Mouse (Mus musculus) activated CD4-positive, CD25-positive, alpha-beta regulatory T cell, adult 9 weeks (primary cell): ENCODE data around the gene Nbr1. TPM values are rescaled to one million over a fixed set of nuclear protein-coding genes. Genes with fewer than 3 reads are reported as not detected.

Experiments
- polyA plus RNA-seq: library from polyadenylated mRNA; unstranded; fragments of 100-300 nt; shearing (Covaris generic); gene quantifications from one replicate; pipeline ENCODE4 v1.2.1, GENCODE M21; 2017

Nbr1 gene
- 107 TPM for polyA plus RNA-seq

DNA sequence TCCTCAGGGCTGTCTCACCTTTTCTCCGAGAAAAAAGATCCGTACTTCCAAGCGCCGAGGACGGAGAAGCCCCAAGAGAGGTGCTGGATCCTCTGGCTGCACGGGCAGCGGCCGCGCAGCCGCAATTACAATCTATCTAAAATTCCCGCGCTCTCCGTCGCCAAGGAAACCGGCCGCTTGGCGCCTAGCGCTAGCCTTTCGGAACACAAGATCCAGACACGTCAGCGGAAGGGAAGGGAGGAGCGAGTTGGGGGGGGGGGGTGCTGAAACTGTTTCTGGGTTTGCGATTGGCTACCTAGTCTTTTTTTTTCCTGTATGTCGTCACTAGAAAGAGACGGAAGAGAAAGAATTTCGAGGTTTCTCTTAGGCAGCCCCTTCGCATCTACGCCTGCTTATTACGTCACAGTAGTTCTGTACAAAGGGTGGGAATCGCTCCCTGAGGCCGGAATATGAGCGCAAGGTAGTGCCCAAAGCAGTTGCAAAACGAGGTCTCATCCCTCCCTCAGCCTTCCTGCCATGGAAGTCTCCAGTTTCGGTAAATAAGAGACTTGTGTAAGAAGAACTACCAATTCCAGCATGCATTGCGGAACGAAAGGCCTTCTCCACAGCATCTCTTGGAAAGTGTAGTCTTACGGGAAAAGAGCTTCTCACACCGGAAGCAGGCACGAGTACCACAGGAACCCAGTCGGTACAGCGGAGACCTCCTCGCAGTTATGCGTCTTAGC lies at the start of gene Nbr1, which contains the start of gene Brca1:
Nbr1 (plus strand) TSS at position 399 of the 725 bp plus-strand sequence.
Brca1 (minus strand) TSS at position 205 of the 725 bp plus-strand sequence.

DNA sequence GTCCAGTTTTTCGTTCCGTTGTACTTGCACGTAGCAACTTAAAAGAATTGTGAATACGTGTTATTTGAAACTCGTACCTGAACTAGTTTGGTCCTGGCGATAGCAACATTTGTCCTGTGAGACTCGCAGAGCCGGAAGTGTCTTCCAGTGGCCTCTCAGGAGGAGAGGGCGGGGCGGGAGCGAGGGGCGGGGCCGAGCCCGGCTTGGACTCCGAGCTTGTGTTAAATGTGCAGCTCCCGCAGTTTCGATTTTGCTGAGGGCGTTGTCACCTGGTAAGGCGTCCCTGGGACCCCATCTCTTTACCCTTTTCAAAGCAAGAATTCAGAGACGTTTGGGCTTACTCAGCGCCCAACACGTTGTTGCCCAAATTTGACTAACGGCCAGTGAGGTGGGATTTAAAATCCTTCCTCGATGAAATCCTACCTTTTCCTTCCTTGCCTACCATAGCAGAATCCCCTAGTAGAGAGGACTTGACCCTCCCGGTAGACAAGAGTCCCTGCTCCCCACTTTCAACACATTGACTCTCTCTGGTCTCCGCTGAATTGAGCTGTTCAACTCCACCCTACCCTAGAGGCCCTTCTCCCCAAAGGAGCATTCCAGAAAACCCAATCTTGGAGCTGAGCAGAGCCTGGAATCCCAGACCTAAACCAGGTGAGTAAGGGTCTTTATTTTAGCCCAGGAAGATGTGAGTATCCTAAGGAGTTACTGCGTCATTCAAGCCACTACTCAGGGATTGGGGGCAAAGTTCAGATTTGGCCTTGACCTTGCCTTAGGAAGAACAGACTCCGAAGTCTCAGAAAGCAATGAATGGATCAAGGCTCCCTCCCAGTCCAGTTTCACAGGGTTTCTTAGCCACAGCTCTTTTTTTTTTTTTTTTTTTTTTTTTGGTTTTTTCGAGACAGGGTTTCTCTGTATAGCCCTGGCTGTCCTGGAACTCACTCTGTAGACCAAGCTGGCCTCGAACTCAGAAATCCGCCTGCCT lies 30.4 kb downstream of the Nbr1 start, which contains the start of gene Tmem106a:
Tmem106a (plus strand) TSS at position 189 of the 982 bp plus-strand sequence.

DNA sequence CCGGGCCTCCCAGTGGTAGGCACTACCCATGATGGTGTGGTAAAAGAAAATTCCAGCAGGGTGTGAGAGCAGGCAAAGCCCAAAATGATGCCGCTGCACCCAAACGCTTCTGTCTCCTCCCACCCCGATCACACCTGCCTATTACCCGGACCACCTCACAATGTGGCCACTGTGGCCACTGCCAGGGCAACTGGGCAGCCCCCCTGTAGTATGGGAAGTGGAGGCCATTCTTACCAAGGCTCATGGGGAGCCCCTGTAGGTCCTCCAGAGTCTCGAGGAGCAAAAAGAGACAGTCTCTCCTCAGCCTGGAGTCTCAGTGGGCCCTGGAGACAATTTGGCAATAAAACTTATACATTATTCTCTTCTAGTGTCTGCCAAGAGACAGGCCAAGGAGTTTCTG lies 47.2 kb downstream of the Nbr1 start, which contains the start of gene Gm11634:
Gm11634 (minus strand) TSS at position 101 of the 400 bp plus-strand sequence.

DNA sequence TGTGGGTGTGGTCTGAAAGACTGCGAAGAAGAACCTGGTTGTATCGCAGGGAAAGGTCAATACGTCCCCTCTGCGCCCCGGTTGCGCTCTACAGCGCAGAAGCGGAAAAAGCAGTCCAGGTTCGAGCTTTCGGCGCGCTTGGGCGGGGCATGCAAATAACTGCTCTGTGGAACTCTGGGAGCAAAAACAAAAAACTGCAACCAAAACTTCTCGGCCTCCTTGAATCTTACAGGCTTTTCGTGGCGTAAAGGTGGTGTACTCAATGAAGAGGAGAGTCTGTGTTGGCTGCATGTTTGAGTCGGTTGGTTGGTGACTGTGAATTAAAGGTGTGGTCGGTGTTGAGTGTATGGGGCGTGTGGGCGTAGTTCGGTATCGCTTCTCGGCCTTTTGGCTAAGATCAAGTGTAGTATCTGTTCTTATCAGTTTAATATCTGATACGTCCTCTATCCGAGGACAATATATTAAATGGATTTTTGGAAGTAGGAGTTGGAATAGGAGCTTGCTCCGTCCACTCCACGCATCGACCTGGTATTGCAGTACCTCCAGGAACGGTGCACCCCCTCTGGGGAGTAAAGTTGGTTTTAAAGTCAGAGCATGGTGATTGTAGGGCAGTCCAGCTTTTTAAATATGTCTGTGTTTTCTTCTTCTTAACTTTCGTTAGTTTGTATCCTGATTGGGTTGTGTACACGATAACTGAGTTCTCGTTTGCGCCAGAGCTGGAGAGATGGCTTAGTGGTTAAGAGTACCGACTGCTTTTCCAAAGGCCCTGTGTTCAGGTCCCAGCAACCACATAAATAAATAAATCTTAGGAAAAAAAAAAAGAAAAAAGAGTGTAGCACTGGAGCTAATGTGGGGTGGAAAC lies 75.3 kb downstream of the Nbr1 start, which contains the start of gene Rdm1:
Rdm1 (plus strand) TSS at position 201 of the 862 bp plus-strand sequence.

Other genes with a start within 250 kb of the Nbr1 start
- 217 TPM for gene Becn1, start 249.9 kb upstream of the Nbr1 start, polyA plus RNA-seq
- gene Psme3, start 235.9 kb upstream of the Nbr1 start, polyA plus RNA-seq = 156 TPM
- gene Aoc2, start 227.1 kb upstream of the Nbr1 start, polyA plus RNA-seq = 4.1 TPM
- not detected for gene Aoc3, start 221.5 kb upstream of the Nbr1 start, polyA plus RNA-seq
- gene G6pc, start 184.6 kb upstream of the Nbr1 start, polyA plus RNA-seq = not detected
- 39.4 TPM for gene Aarsd1, start 134.5 kb upstream of the Nbr1 start, polyA plus RNA-seq
- 1.8 TPM for gene Gm27029, start 127.4 kb upstream of the Nbr1 start, polyA plus RNA-seq
- gene Rundc1, start 127.1 kb upstream of the Nbr1 start, polyA plus RNA-seq = 10.1 TPM
- 0.50 TPM for gene Ptges3l, start 126.8 kb upstream of the Nbr1 start, polyA plus RNA-seq
- gene Rpl27, start 109.9 kb upstream of the Nbr1 start, polyA plus RNA-seq = 357 TPM
- gene Ifi35, start 103.7 kb upstream of the Nbr1 start, polyA plus RNA-seq = 202 TPM
- gene Rnd2, start 87.2 kb upstream of the Nbr1 start, polyA plus RNA-seq = not detected
- gene Vat1, start 85.9 kb upstream of the Nbr1 start, polyA plus RNA-seq = 0.61 TPM
- gene Brca1, start 194 bp upstream of the Nbr1 start, polyA plus RNA-seq = 6.9 TPM
- gene Tmem106a, start 30.1 kb downstream of the Nbr1 start, polyA plus RNA-seq = 13.8 TPM
- gene Gm11634, start 47.1 kb downstream of the Nbr1 start, polyA plus RNA-seq = not detected
- 71.2 TPM for gene Rdm1, start 75.0 kb downstream of the Nbr1 start, polyA plus RNA-seq
- gene Arl4d, start 113.4 kb downstream of the Nbr1 start, polyA plus RNA-seq = 2.7 TPM
- gene Dhx8, start 180.8 kb downstream of the Nbr1 start, polyA plus RNA-seq = 60.9 TPM
- gene Etv4, start 233.2 kb downstream of the Nbr1 start, polyA plus RNA-seq = 0.43 TPM